Comparison of ENCODE assay signal across 8 mouse cellular contexts in genomic region chr4:147936331-147936954, GRCm38 (mm10). TPM values are rescaled to one million over a fixed set of nuclear protein-coding genes. Genes with fewer than 3 reads are reported as not detected.
DNase-seq lines count a peak whose midpoint lies in the region; ATAC-seq and TF ChIP-seq lines count a peak whose summit lies in the region.

Gene Plod1, minus strand, starts transcription at chr4:147936767.

- peak within 1 kb of the TSS; percentile 77 for H3K9ac ChIP-seq in hindbrain, embryonic 12.5 days
- H3K9ac ChIP-seq in lung, postnatal 0 days (replicated peaks; ENCODE audit: low read depth) = peak within 1 kb of the TSS; percentile 76

- peak within 1 kb of the TSS; percentile 68; the same call in 1 of the 2 replicates for H3K27ac ChIP-seq in hindbrain, embryonic 12.5 days
- H3K27ac ChIP-seq in lung, postnatal 0 days (ENCODE audit: low read length) = peak within 1 kb of the TSS; percentile 78

- peak; percentile 40 for ATAC-seq in hindbrain, embryonic 12.5 days (ENCODE audit: low FRiP score)
- peak; percentile 77 for ATAC-seq in lung, postnatal 0 days

- H3K9me3 ChIP-seq in hindbrain, embryonic 12.5 days (replicated peaks) = no peaks in the 10 kb centered on the region
- H3K9me3 ChIP-seq in lung, postnatal 0 days (ENCODE audit: low read length) = no peaks in the 10 kb centered on the region

- peak within 1 kb of the TSS; percentile 81 for H3K4me2 ChIP-seq in hindbrain, embryonic 12.5 days (replicated peaks)
- peak within 1 kb of the TSS; percentile 81 for H3K4me2 ChIP-seq in lung, postnatal 0 days (replicated peaks; ENCODE audit: low read depth, low read length)

- H3K27me3 ChIP-seq in hindbrain, embryonic 12.5 days = no peaks in the 10 kb centered on the region
- H3K27me3 ChIP-seq in lung, postnatal 0 days (replicated peaks; ENCODE audit: insufficient read depth, low read length) = no peaks in the 10 kb centered on the region

- peak; percentile 69 for DNase-seq in R1 (ENCODE audit: low read depth, low spot score)
- peak; percentile 67 to 71 for DNase-seq in cerebellum, postnatal 36 days
- peak; percentile 47 to 58 for DNase-seq in frontal cortex, postnatal 25 days (ENCODE audit: low spot score in 2 of 2)
- DNase-seq in layer of hippocampus, postnatal 10 days (ENCODE audit: low spot score in 2 of 2) = peak; percentile 74 to 83
- DNase-seq in lung, postnatal 0 days (ENCODE audit: low spot score) = peak; percentile 86
- DNase-seq in ovary, postnatal 10 days (ENCODE audit: low spot score) = peak; percentile 77
- peak; percentile 84 for DNase-seq in thymus, postnatal 14 days

- TF ChIP-seq EP300 in lung, postnatal 0 days (IDR thresholded peaks at IDR 0.05) = no peak

- TF ChIP-seq CTCF in lung, postnatal 0 days (IDR thresholded peaks at IDR 0.05) = peak; percentile 25; the same call in 1 of the 2 replicates

- under 1% methylated on average over 47 of the region's 51 CpGs for WGBS in hindbrain, embryonic 12.5 days
- WGBS in lung, postnatal 0 days = under 1% methylated on average over 47 of the region's 51 CpGs

- H3K4me1 ChIP-seq in hindbrain, embryonic 12.5 days = peaks cover 13% of the 10 kb centered on the region
- H3K4me1 ChIP-seq in lung, postnatal 0 days (ENCODE audit: insufficient read depth, low read depth, low read length) = peaks cover 3% of the 10 kb centered on the region; the same call in 1 of the 2 replicates

- H3K36me3 ChIP-seq in hindbrain, embryonic 12.5 days = no peaks in the 10 kb centered on the region
- no peaks in the 10 kb centered on the region for H3K36me3 ChIP-seq in lung, postnatal 0 days (ENCODE audit: insufficient read depth, low read length)

- peak within 1 kb of the TSS; percentile 62 for H3K4me3 ChIP-seq in hindbrain, embryonic 12.5 days
- peak within 1 kb of the TSS; percentile 74 for H3K4me3 ChIP-seq in lung, postnatal 0 days (ENCODE audit: low read depth, low read length)

RNA-seq across cellular contexts. Expression of gene Plod1, which starts in this region (rescaled TPM):
- 41.7 and 46.3 TPM in 2 replicates for polyA plus RNA-seq in hindbrain, embryonic 12.5 days (2016; fragmentation: Nextera tagmentation; extraction: Ambion mirVana)
- total RNA-seq in layer of hippocampus, postnatal 10 days (2021) = 10 to 100 TPM; 24.0 to 26.0 TPM
- polyA plus RNA-seq in lung, postnatal 0 days (2015; fragmentation: Nextera tagmentation; extraction: Ambion mirVana) = 40.8 and 43.2 TPM in 2 replicates

Comparison
In these comparisons a context has a peak if more than half of its experiments do, and no peak if none do; other contexts are left out.
1. Peak in every context shown above with its lines: DNase-seq, ATAC-seq, H3K4me3 ChIP-seq and H3K27ac ChIP-seq.